Mouse (Mus musculus) myocyte (in vitro differentiated cells): Measurements from ENCODE around the gene Clstn3.

Source experiments
- POLR2A ChIP-seq: IDR thresholded peaks from one replicate; pipeline ENCODE4 v1.6.1; 2011; ENCODE audit warnings: low read depth, mild to moderate bottlenecking, control low read depth, moderate library complexity; ENCODE audit not compliant: insufficient read length
- POLR2AphosphoS2 ChIP-seq: IDR thresholded peaks from one replicate; pipeline ENCODE4 v1.6.1; 2011; ENCODE audit warnings: low read depth, control low read depth; ENCODE audit not compliant: insufficient read length
- SRF ChIP-seq: IDR thresholded peaks from one replicate; pipeline ENCODE4 v1.6.1; 2011; ENCODE audit warnings: low read depth; ENCODE audit not compliant: control insufficient read depth, insufficient read length
- TCF12 ChIP-seq: IDR thresholded peaks from one replicate; pipeline ENCODE4 v1.6.1; 2011; ENCODE audit warnings: mild to moderate bottlenecking, control low read depth; ENCODE audit not compliant: poor library complexity, insufficient read depth, severe bottlenecking
- USF1 ChIP-seq: IDR thresholded peaks from one replicate; pipeline ENCODE4 v1.6.1; 2011; ENCODE audit warnings: low read depth, mild to moderate bottlenecking, control low read depth, moderate library complexity

GRCm38 (mm10) chr6:124433688-124434324 lies 30.8 kb downstream of the Clstn3 start:
- no peak for TF ChIP-seq POLR2A
- TF ChIP-seq POLR2AphosphoS2 = no peak
- no peak for TF ChIP-seq USF1
- no peak for TF ChIP-seq TCF12
- TF ChIP-seq SRF = no peak
